Mouse (Mus musculus) midbrain, postnatal 0 days (tissue): Measurements from ENCODE around the gene Gm42421. TPM values are rescaled to one million over a fixed set of nuclear protein-coding genes. Genes with fewer than 3 reads are reported as not detected.

ENCODE experiments used
- ATAC-seq: fragments of 200-750 bp; cut with Nextera tagmentation; 2 replicates; pipeline ENCODE4 v1.8.0; 2017; ENCODE audit warnings: moderate number of reproducible peaks, mild to moderate bottlenecking, moderate TSS enrichment, moderate library complexity; ENCODE audit not compliant: low FRiP score
- DNase-seq: peaks from one replicate; pipeline ENCODE4 v3.0.0-alpha.2; 2015; ENCODE audit warnings: low spot score
- H3K27ac ChIP-seq: fragments of 300-500 bp; sonication (generic); 2 replicates; pipeline ENCODE4 v1.5.1; 2014; ENCODE audit warnings: low read depth, mild to moderate bottlenecking, low read length, mixed read lengths
- H3K27me3 ChIP-seq: fragments of 300-500 bp; sonication (generic); 2 replicates; pipeline ENCODE4 v1.6.1; 2014; ENCODE audit warnings: low read length, control low read depth, mixed read lengths; ENCODE audit not compliant: insufficient read depth
- H3K36me3 ChIP-seq: fragments of 300-500 bp; sonication (generic); 2 replicates; pipeline ENCODE4 v1.6.1; 2014; ENCODE audit warnings: low read length, control low read depth, mixed read lengths; ENCODE audit not compliant: insufficient read depth
- H3K4me1 ChIP-seq: fragments of 300-500 bp; sonication (generic); 2 replicates; pipeline ENCODE4 v1.6.1; 2014; ENCODE audit warnings: mild to moderate bottlenecking, control low read depth, antibody characterized with exemption, low read length, mixed read lengths; ENCODE audit not compliant: insufficient read depth
- H3K4me2 ChIP-seq: fragments of 300-500 bp; sonication (generic); 2 replicates; pipeline ENCODE4 v1.6.1; 2014; ENCODE audit warnings: low read depth, mild to moderate bottlenecking, low read length, mixed read lengths; ENCODE audit not compliant: poor library complexity, severe bottlenecking
- H3K4me3 ChIP-seq: fragments of 300-500 bp; sonication (generic); 2 replicates; pipeline ENCODE4 v1.5.1; 2014; ENCODE audit warnings: low read depth, mild to moderate bottlenecking, low read length, moderate library complexity
- H3K9ac ChIP-seq: fragments of 300-500 bp; sonication (generic); replicated peaks from 2 replicates; pipeline ENCODE4 v1.6.1; 2014; ENCODE audit warnings: mild to moderate bottlenecking, low read length, moderate library complexity, mixed read lengths; ENCODE audit not compliant: poor library complexity, severe bottlenecking
- H3K9me3 ChIP-seq: fragments of 300-500 bp; sonication (generic); 2 replicates; pipeline ENCODE4 v1.6.1; 2016; ENCODE audit warnings: low read length, control low read depth
- CTCF ChIP-seq: IDR thresholded peaks from 2 replicates; pipeline ENCODE4 v1.5.1; 2016; ENCODE audit warnings: antibody characterized with exemption, mild to moderate bottlenecking
- WGBS: fragments of 180-500 bp; shearing (Covaris S2); extraction: QIAGEN DNeasy Blood & Tissue Kit; methylation state at CpG from one replicate; pipeline ENCODE4 v1.1.7; 2014; 5-methylcytosine and 5-hydroxymethylcytosine counted together
- polyA plus RNA-seq: library from polyadenylated mRNA; unstranded; fragments of >200 nt; fragmentation: Nextera tagmentation; extraction: Ambion mirVana; gene quantifications from 2 replicates; pipeline ENCODE4 v1.2.1, GENCODE M21; 2015
- total RNA-seq: library from RNA; depleted of rRNA; stranded (reverse); fragments of >200 nt; gene quantifications from 2 replicates; pipeline ENCODE4 v1.2.3, GENCODE M21; 2014

Gene Gm42421
- total and polyA plus RNA-seq, 2 experiments from 2014 or later: 2.4 TPM; not detected in 1

GRCm38 (mm10) chr5:143948361-143948760 is 20.4 kb downstream of the Gm42421 start:
- no peak overlapping the region for H3K27ac ChIP-seq
- H3K9ac ChIP-seq: no peak overlapping the region

GRCm38 (mm10) chr5:143950016-143950415 is 22.0 kb downstream of the Gm42421 start:
- no peak overlapping the region for H3K9ac ChIP-seq
- no peaks in the 10 kb centered on the region for H3K4me1 ChIP-seq
- no peak overlapping the region for H3K4me2 ChIP-seq
- H3K4me3 ChIP-seq: no peak overlapping the region
- no peaks in the 10 kb centered on the region for H3K9me3 ChIP-seq
- no peaks in the 10 kb centered on the region for H3K27me3 ChIP-seq
- DNase-seq (no peak), ATAC-seq (no peak)
- TF ChIP-seq CTCF: no peak
- H3K36me3 ChIP-seq: no peaks in the 10 kb centered on the region
- H3K27ac ChIP-seq: no peak overlapping the region
- 41% methylated on average over 5 of the region's 5 CpGs for WGBS

More at GRCm38 (mm10) chr5:143948361-143948760, 20.4 kb downstream of the Gm42421 start:
- TF ChIP-seq CTCF: no peak
- H3K4me1 ChIP-seq: no peaks in the 10 kb centered on the region
- WGBS: 91% methylated on average over 12 of the region's 12 CpGs
- no peak for DNase-seq
- H3K27me3 ChIP-seq: no peaks in the 10 kb centered on the region
- H3K4me3 ChIP-seq: no peak overlapping the region
- no peak overlapping the region for H3K4me2 ChIP-seq
- ATAC-seq: no peak
- no peaks in the 10 kb centered on the region for H3K9me3 ChIP-seq
- H3K36me3 ChIP-seq: 0 out of 2 replicates have a peak, but pooled peaks cover 3% of the 10 kb centered on the region

- 92% methylated on average over 6 of the region's 6 CpGs for WGBS
- no peak for ATAC-seq
- Histone ChIP-seq H3K36me3 (peaks cover 9% of the 10 kb centered on the region; the same call in 1 of the 2 replicates), H3K27me3 (no peaks in the 10 kb centered on the region), H3K4me2 (no peak overlapping the region), H3K4me3 (no peak overlapping the region), H3K9ac (no peak overlapping the region), H3K9me3 (no peaks in the 10 kb centered on the region), H3K4me1 (no peaks in the 10 kb centered on the region), H3K27ac (no peak overlapping the region)
- DNase-seq: no peak
- no peak for TF ChIP-seq CTCF
Measured at GRCm38 (mm10) chr5:143957101-143957500, 29.1 kb downstream of the Gm42421 start.

- Histone ChIP-seq H3K9me3 (no peaks in the 10 kb centered on the region), H3K36me3 (peaks cover 9% of the 10 kb centered on the region; the same call in 1 of the 2 replicates), H3K4me2 (no peak overlapping the region), H3K4me3 (no peak overlapping the region), H3K4me1 (no peaks in the 10 kb centered on the region), H3K27me3 (no peaks in the 10 kb centered on the region), H3K9ac (no peak overlapping the region), H3K27ac (no peak overlapping the region)
- no peak for TF ChIP-seq CTCF
- ATAC-seq: no peak
- no peak for DNase-seq
- 94% methylated on average over 11 of the region's 11 CpGs for WGBS
Measured at GRCm38 (mm10) chr5:143959551-143959950, 31.6 kb downstream of the Gm42421 start.

GRCm38 (mm10) chr5:143961176-143961575 is 33.2 kb downstream of the Gm42421 start:
- Histone ChIP-seq H3K9ac (no peak overlapping the region), H3K36me3 (peaks cover 9% of the 10 kb centered on the region; the same call in 1 of the 2 replicates), H3K4me3 (no peak overlapping the region), H3K27me3 (no peaks in the 10 kb centered on the region), H3K4me2 (no peak overlapping the region), H3K9me3 (no peaks in the 10 kb centered on the region), H3K27ac (no peak overlapping the region), H3K4me1 (no peaks in the 10 kb centered on the region)
- ATAC-seq (no peak), DNase-seq (no peak)
- whole genome bisulfite sequencing: 88% methylated on average over 7 of the region's 8 CpGs
- TF ChIP-seq CTCF: no peak

- ATAC-seq: no peak
- 87% methylated on average over 12 of the region's 12 CpGs for WGBS
- Histone ChIP-seq H3K4me3 (no peak overlapping the region), H3K27me3 (no peaks in the 10 kb centered on the region), H3K36me3 (no peaks in the 10 kb centered on the region; the same call in 1 of the 2 replicates), H3K9me3 (no peaks in the 10 kb centered on the region), H3K27ac (no peak overlapping the region), H3K9ac (no peak overlapping the region), H3K4me1 (no peaks in the 10 kb centered on the region), H3K4me2 (no peak overlapping the region)
- TF ChIP-seq CTCF: no peak
- DNase-seq: no peak
Measured at GRCm38 (mm10) chr5:143965586-143966345, 37.8 kb downstream of the Gm42421 start.
